Mouse (Mus musculus) megakaryocyte, embryonic 14.5 days (primary cell): ENCODE results near the gene Socs1.

Source experiments
- FLI1 ChIP-seq: IDR thresholded peaks from 2 replicates; pipeline ENCODE4 v1.6.1; 2012; ENCODE audit warnings: low read length, inconsistent platforms, mixed read lengths
- GATA1 ChIP-seq: IDR thresholded peaks from 3 replicates; pipeline ENCODE4 v1.6.1; 2012; ENCODE audit warnings: mixed read lengths, low read length, inconsistent platforms, borderline replicate concordance

DNA sequence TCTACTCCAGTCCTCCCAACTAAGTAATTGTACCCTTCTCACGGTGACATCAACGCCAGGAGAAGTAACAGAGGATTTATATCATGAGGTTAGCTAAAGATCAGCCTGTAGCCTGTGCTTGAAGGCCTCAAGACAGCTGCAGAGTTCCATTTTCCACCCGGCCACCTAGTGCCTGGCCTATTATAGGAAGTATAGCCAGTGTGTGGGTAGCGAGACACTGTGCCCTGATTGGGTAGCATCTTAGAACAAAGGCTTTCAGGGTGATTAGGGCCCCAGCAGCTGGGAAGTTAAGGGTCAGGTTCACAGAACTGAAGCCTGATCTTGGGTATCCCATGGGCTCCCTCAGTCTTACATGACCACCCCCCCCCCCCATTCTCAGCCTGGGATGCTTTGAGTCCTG is 3.5 kb upstream of the Socs1 start:
- TF ChIP-seq FLI1 (no peak), GATA1 (no peak)
